Mouse (Mus musculus): ENCODE measurements around the gene Tefm. TPM values are rescaled to one million over a fixed set of nuclear protein-coding genes. Genes with fewer than 3 reads are reported as not detected.

Tefm gene
- polyA plus RNA-seq, 1 experiment from 2014 or later = 22.4 TPM

DNA sequence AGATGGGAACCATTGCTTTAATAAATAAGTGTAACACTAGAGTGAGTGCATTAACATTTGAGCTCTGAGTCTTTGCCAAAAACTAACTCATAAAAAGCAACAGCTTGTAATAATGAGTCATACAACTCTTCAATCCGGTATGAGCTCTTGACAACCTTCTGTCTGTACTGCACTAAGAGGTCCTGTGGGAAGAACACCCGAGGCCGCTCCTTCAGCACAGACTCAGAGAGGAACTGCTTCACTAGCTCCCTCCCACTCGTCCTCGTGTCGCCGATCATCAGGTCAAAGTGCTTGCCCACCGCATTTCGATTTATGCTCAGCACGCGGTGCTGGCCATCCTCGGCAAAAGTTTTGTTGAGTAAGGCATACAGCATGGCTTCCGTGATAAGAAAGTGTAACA, 5.2 kb downstream of the Tefm start:
- Histone ChIP-seq H3K27ac (no peak overlapping the region), H3K4me1 (peaks cover 10% of the 10 kb centered on the region), H3K36me3 (peaks cover 80% of the 10 kb centered on the region), H3K4me3 (no peak overlapping the region), H3K27me3 (replicated peaks) (no peaks in the 10 kb centered on the region), H3K9ac (no peak overlapping the region), H3K4me2 (no peak overlapping the region), H3K9me3 (replicated peaks) (no peaks in the 10 kb centered on the region)
- WGBS (ENCODE audit: insufficient replicate concordance) = 85% methylated on average over 13 of the region's 13 CpGs
- ATAC-seq = no peak

DNA sequence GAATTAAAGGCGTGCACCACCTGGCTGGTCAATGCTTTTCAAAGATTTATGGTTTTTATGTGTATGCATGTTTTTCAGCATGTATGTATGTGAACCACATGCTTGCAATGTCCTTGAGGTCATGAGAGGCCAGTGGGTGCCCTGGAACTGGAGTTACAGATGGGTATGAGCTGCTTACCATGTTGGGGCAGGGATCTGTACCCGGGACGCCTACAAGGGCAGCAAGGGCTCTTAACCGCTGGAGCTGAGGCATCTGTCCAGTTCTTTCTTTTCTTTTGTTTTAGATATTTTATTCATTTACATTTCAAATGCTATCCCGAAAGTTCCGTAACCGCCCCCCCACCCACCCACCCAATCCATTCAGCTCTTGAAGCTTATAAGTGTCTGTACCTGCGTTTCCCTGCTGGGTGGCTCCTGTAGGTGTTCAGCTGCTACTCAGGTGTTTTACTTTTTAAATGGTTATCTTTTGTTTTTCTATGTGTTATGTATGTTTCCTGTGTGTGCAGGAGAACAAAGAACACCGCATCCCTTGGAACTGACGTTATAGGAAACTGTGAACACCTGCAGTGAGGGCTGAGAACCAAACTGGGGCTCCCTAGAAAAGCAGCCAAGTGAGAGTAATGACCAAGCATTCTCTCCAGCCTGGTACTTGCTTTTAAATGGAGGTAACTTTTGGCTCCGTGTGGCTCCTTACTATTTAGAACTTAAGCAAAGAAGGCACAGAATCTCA, 5.9 kb downstream of the Tefm start:
- peaks cover 9% of the 10 kb centered on the region for H3K4me1 ChIP-seq
- no peak overlapping the region for H3K4me3 ChIP-seq
- no peaks in the 10 kb centered on the region for H3K27me3 ChIP-seq (replicated peaks)
- ATAC-seq = no peak
- 89% methylated on average over 11 of the region's 11 CpGs for WGBS (ENCODE audit: insufficient replicate concordance)
- no peak overlapping the region for H3K4me2 ChIP-seq
- no peaks in the 10 kb centered on the region for H3K9me3 ChIP-seq (replicated peaks)
- H3K27ac ChIP-seq = no peak overlapping the region
- no peak overlapping the region for H3K9ac ChIP-seq
- peaks cover 86% of the 10 kb centered on the region for H3K36me3 ChIP-seq

DNA sequence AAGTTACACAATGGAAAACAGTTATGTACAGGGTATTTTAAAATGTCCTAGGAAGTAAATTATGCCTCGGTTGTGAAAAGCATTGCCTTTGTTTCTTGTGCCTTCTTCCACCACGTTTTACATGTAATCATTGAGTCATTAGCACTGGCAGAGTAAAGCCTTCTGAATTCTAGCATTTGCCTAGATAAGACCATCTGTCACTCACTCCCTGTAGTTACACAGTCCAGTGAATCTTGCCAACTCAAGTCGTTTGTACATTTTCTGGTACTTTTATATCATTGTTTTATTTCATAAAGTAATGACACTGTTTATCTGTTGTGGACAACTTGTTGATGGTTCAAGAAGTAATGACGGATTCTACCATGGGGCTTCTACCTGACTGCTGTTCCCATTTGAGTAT, 7.2 kb downstream of the Tefm start:
- ATAC-seq = no peak
- Histone ChIP-seq H3K36me3 (peaks cover 94% of the 10 kb centered on the region), H3K4me3 (no peak overlapping the region), H3K27ac (no peak overlapping the region), H3K9ac (no peak overlapping the region), H3K4me1 (no peaks in the 10 kb centered on the region), H3K27me3 (replicated peaks) (no peaks in the 10 kb centered on the region), H3K9me3 (replicated peaks) (no peaks in the 10 kb centered on the region), H3K4me2 (no peak overlapping the region)
- WGBS (ENCODE audit: insufficient replicate concordance) = 62% methylated on average over 4 of the region's 4 CpGs

DNA sequence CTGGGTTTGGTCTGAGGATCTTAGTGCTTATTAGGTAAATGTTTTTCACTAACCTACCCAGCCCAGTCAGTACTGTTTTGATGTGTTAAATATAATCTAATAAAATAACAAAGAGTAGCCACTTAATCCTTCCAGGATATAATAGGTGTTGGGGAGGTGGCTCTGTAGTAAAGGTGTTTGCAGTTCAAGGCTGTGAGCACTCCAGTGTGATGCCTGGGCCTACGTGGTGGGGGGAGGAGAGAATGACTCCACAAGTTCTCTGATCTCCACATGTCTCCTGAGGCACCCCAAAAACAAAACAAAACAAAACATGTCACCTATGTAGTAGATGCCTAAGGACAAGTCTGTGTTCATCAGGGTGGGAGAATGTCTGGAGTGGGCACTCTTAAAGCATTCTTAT, 9.9 kb downstream of the Tefm start:
- Histone ChIP-seq H3K4me3 (no peak overlapping the region), H3K4me2 (no peak overlapping the region), H3K27me3 (replicated peaks) (no peaks in the 10 kb centered on the region), H3K36me3 (peaks cover 94% of the 10 kb centered on the region), H3K4me1 (no peaks in the 10 kb centered on the region), H3K27ac (no peak overlapping the region), H3K9me3 (replicated peaks) (no peaks in the 10 kb centered on the region), H3K9ac (no peak overlapping the region)
- no peak for ATAC-seq
- 57% methylated on average over 1 of the region's 1 CpGs for WGBS (ENCODE audit: insufficient replicate concordance)

DNA sequence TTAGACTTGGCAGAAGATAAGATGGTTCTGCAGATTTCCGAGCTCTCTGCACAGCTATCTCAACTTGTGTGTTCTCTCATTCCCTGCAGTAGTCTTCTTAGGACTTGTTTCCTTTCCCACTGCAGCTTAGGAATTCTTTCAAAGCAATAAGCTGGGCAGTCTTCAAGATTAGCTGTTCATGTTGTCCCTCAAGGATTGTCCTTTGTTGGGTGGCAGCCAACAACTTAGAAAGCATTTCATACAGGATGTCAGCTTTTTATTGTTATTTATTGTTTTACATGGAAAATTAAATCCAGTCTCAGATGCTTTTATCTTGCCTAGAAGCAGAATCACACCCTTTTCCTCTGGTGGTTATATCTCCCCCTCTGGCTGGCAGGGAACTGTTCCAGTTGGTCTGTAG, 25.6 kb downstream of the Tefm start:
- Histone ChIP-seq H3K9me3 (replicated peaks) (no peaks in the 10 kb centered on the region), H3K4me2 (no peak overlapping the region), H3K36me3 (peaks cover 93% of the 10 kb centered on the region), H3K4me1 (no peaks in the 10 kb centered on the region), H3K27me3 (replicated peaks) (no peaks in the 10 kb centered on the region), H3K9ac (no peak overlapping the region), H3K27ac (no peak overlapping the region), H3K4me3 (no peak overlapping the region)
- no peak for ATAC-seq
- WGBS (ENCODE audit: insufficient replicate concordance) = 73% methylated on average over 1 of the region's 1 CpGs

DNA sequence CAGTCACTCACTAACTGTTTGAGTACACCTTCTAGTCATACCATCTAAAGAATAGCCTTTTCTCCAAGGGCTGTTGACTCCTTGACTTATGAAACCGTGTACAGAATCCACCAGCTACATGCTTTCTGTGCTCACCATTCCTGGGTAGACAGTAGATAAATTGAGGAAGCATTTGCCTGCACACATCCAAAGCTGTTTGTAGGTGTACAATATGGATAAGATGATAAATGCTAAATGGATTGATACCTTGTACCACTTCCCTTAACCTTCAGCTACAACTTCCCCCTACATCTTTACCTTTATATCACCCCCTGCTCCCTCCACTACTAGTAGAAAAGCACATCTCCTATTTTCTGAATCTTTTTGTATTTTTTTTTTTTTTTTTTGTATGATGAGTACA, 37.6 kb downstream of the Tefm start:
- Histone ChIP-seq H3K9me3 (replicated peaks) (no peaks in the 10 kb centered on the region), H3K4me1 (peaks cover 13% of the 10 kb centered on the region), H3K36me3 (peaks cover 96% of the 10 kb centered on the region), H3K9ac (no peak overlapping the region), H3K4me3 (no peak overlapping the region), H3K27ac (no peak overlapping the region), H3K4me2 (no peak overlapping the region), H3K27me3 (replicated peaks) (no peaks in the 10 kb centered on the region)
- ATAC-seq = no peak
- WGBS (ENCODE audit: insufficient replicate concordance) = 77% methylated on average over 1 of the region's 1 CpGs

DNA sequence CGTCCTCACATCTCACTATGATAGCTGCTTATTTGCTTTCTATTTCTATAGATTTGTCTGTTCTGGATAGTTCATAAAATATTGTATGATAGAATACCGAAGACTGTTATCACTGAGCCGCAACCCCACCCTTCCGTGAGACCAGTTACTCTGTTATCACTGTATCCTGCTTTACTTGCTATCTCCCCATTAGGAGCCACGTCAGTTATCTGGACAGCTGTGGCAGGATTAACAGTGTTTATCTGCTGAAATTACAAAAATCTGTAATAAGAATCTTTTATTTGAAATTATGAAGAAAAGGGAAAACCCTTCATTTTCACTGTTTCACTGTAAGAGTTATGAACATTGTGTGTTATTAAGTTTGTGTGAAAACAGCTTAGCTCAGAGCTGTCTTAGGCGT, 40.7 kb downstream of the Tefm start:
- H3K4me1 ChIP-seq = peaks cover 13% of the 10 kb centered on the region
- no peaks in the 10 kb centered on the region for H3K27me3 ChIP-seq (replicated peaks)
- H3K9ac ChIP-seq = no peak overlapping the region
- H3K4me2 ChIP-seq = peak overlapping the region; percentile 16; the same call in 1 of the 2 replicates
- H3K9me3 ChIP-seq (replicated peaks) = no peaks in the 10 kb centered on the region
- H3K4me3 ChIP-seq = no peak overlapping the region
- H3K27ac ChIP-seq = 0 out of 2 replicates have a peak overlapping the region, but pooled peaks have one; percentile 10
- H3K36me3 ChIP-seq = peaks cover 94% of the 10 kb centered on the region
- WGBS (ENCODE audit: insufficient replicate concordance) = 41% methylated on average over 6 of the region's 6 CpGs
- peak; percentile 76 for ATAC-seq

DNA sequence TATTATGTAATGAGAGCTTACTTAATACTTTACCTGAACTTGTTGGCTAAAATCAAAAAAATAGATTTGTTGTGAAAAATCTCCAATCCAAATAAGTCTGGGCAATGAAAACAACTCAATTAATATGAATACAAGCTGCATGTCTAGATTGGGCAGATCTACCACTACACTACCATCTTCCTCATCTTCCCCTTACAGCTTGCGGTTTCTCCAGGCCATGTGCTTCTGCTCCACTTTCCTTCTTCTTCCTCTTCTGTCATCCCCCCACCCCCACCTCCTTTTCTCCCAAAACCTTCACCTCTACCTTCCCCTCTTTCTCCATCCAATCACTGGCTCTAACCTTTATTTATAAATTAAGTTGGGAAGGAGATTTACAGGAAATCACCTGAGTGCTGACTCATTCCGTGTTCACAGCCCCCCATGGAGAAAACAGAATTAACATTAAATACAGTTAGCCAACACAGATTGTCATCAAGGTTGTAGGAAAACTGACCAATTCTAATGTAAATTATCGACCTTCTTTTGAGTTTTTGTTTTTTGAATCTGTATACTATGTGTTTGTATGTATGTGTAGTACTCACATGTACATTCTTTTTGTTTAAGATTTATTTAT, 43.4 kb downstream of the Tefm start:
- no peaks in the 10 kb centered on the region for H3K9me3 ChIP-seq (replicated peaks)
- no peak for ATAC-seq
- H3K4me3 ChIP-seq = no peak overlapping the region
- H3K4me1 ChIP-seq = peaks cover 20% of the 10 kb centered on the region
- no peak overlapping the region for H3K4me2 ChIP-seq
- WGBS (ENCODE audit: insufficient replicate concordance) = 74% methylated on average over 3 of the region's 3 CpGs
- H3K9ac ChIP-seq = no peak overlapping the region
- H3K36me3 ChIP-seq = peaks cover 94% of the 10 kb centered on the region
- no peaks in the 10 kb centered on the region for H3K27me3 ChIP-seq (replicated peaks)
- H3K27ac ChIP-seq = no peak overlapping the region

DNA sequence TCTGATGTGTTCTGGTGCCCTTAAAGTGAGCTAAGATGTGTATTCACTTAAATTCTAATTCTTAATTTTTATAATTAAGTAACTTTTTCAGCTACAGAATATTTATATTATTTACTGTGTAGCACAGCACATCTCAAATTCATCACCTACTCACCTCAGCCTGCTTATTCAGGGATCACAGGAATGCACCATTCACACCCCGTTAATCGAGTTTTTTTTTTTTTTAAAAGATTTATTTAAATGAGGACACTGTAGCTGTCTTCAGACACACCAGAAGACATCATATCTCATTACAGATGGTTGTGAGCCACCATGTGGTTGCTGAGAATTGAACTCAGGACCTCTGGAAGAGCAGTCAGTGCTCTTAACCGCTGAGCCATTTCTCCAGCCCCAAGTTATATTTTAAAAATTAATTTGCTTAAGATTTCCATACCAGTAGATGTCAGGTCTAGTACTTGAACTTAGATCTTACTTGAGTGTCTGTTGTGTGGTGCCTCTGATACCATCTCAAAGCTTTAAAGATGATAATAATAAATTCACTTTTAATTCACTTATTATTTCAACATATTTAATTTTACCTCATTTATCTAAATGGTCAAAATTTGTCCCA, 51.3 kb downstream of the Tefm start:
- Histone ChIP-seq H3K27ac (peak overlapping the region; percentile 89; the same call in 1 of the 2 replicates), H3K27me3 (replicated peaks) (no peaks in the 10 kb centered on the region), H3K4me2 (peak overlapping the region; percentile 85), H3K9me3 (replicated peaks) (no peaks in the 10 kb centered on the region), H3K4me1 (peaks cover 66% of the 10 kb centered on the region), H3K9ac (peak overlapping the region; percentile 100), H3K4me3 (peak overlapping the region; percentile 100), H3K36me3 (peaks cover 36% of the 10 kb centered on the region)
- 35% methylated on average over 3 of the region's 3 CpGs for WGBS (ENCODE audit: insufficient replicate concordance)
- no peak for ATAC-seq

DNA sequence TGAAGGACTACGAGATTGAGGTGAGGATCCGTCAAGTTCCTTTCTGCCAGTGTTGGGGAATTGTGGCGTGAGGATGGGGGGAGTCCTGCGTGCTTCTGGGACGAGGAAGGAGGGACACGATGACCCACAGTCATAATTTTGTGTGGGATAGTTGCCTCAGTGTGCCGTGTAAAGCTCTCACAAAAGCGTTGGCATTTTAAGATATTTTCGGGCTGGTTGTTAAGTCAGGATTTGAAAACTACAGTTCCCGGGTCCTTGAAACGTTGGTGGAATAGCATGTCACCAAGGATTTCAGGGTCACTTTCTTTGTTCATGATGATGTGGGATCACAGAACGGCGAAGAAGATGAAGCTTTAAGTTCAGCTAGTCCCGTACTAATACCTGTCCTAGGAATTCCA, 52.2 kb downstream of the Tefm start:
- WGBS (ENCODE audit: insufficient replicate concordance) = under 1% methylated on average over 14 of the region's 14 CpGs
- peaks cover 70% of the 10 kb centered on the region for H3K4me1 ChIP-seq

DNA sequence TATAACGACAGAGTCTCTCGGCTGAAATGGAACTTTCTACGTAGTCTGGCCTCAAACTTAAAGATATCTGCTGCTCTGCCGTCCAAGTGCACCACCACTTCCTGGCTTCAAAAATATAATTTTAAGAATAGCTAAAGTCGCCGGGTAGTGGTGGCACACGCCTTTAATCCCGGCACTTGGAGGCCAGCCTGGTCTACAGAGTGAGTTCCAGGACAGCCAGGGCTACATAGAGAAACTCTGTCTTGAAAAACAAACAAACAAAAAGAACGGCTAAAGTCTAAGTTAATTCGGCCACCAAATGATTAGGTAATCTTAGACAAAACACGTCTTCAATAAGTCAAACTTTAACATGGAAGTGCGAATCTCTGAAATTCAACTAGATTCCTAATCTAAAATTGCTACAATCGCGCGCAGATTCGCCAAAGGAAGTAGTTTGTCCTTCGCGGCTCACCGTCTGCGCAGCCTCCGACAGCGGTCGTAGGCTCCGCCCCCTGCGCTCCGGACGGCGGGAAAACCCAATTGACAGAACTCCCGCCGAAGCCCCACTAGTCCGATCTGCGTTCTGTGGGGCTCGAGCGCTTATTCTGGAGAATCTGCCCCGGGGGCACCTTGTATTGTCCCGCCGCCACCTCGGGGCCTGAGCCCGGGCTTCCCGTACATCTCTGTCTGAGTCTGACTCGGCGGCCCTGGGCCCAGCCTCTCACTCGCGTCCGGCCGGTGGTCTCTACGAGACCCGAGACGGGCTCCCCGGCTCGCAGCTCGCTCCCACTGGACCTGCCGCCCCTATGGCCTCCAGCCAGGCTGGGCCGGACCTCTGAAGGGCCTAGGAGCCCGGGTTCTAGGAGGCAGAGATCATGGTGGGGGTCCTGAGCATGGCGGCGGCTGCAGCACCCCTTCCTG, 52.8 kb downstream of the Tefm start, which contains the start of gene Atad5:
Gene Atad5, plus strand, starts transcription at position 484 of the 900 bp plus-strand sequence.
- 2% methylated on average over 57 of the region's 57 CpGs for WGBS (ENCODE audit: insufficient replicate concordance)
- peak; percentile 77 for ATAC-seq
- Histone ChIP-seq H3K4me1 (peaks cover 66% of the 10 kb centered on the region), H3K9ac (peak within 1 kb of the TSS; percentile 100), H3K4me3 (peak within 1 kb of the TSS; percentile 100), H3K27ac (peak within 1 kb of the TSS; percentile 89), H3K4me2 (peak within 1 kb of the TSS; percentile 85), H3K36me3 (peaks cover 21% of the 10 kb centered on the region), H3K27me3 (replicated peaks) (no peaks in the 10 kb centered on the region), H3K9me3 (replicated peaks) (no peaks in the 10 kb centered on the region)

More for the DNA sequence above, 52.2 kb downstream of the Tefm start:
- Histone ChIP-seq H3K4me3 (peak overlapping the region; percentile 100), H3K27ac (peak overlapping the region; percentile 89), H3K9ac (peak overlapping the region; percentile 100), H3K36me3 (peaks cover 27% of the 10 kb centered on the region), H3K4me2 (peak overlapping the region; percentile 85), H3K27me3 (replicated peaks) (no peaks in the 10 kb centered on the region), H3K9me3 (replicated peaks) (no peaks in the 10 kb centered on the region)
- no peak for ATAC-seq

All from liver, embryonic 12.5 days (tissue).